Mouse (Mus musculus) adrenal gland, adult 18-20 months (tissue): ENCODE data around the gene C87436. TPM values are rescaled to one million over a fixed set of nuclear protein-coding genes. Genes with fewer than 3 reads are reported as not detected.

Source experiments
- DNase-seq, 2 experiments: peaks; one replicate each; pipeline ENCODE4 v3.0.0; 2021 to 2022; ENCODE audit warnings: low spot score in 2 of 2
- long read RNA-seq, 2 experiments: library from polyadenylated mRNA; stranded (forward); transcript quantifications; one replicate each; pipeline ENCODE4 v2.0.0; 2021
- total RNA-seq, 2 experiments: library from RNA; stranded (reverse); gene quantifications; 1 replicate in 1 of 2; 2 replicates in 1 of 2; pipeline ENCODE4 v1.2.3; 2021

C87436 gene
- 10 to 100 TPM; 18.1 to 18.6 TPM for total RNA-seq
- long read RNA-seq, experiment 1, partial matches to known transcripts: 0 of 8 reads
- long read RNA-seq, experiment 1, other reads (novel, unspliced or antisense): 6 of 8 reads
- long read RNA-seq, experiment 2, partial matches to known transcripts: 7 of 35 reads
- long read RNA-seq, experiment 2, other reads (novel, unspliced or antisense): 22 of 35 reads

DNA sequence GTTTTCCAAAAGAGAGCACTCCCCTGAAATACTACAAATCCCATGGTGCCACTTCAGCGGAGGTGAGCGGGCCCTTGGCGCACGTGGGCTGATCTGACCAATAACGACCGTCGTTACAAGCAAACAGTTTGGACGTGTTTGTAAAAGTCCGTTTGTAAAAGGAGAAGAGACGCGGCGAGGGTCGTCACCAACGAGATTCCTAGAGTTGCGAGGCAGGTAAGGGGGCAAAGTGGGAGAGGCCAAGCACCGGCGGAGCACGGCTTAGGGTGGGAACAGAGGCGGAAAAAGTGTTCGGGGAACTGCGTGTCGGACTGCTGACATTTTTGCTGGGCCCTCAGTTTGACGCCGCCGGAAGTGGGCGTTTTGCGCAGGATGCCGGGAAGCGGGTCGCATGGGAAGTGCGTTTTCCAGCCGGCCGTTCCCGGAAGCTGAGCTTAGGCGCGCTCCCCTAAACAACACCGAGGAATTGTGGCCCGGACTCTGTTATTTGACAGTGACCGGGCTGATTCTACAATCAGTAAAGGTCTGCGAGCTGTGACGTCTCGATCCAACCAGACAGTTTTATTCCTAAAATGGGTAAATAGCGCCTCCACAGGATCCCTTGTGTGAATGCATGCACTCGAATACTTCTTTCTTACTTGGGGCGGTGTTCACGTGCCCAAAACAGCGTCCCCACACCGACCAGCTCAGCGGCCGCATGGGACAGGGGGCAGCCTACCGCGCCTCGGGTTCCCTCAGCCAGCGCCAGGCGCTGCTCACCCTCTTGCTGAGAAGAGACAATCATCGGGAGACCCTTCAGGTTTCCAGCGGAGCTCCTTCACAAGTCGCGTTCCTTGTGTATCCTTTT lies at the start of gene C87436:
TSS of gene C87436 (plus strand) at position 103 of the 847 bp plus-strand sequence.
- peak; percentile 95 to 96 for DNase-seq

DNA sequence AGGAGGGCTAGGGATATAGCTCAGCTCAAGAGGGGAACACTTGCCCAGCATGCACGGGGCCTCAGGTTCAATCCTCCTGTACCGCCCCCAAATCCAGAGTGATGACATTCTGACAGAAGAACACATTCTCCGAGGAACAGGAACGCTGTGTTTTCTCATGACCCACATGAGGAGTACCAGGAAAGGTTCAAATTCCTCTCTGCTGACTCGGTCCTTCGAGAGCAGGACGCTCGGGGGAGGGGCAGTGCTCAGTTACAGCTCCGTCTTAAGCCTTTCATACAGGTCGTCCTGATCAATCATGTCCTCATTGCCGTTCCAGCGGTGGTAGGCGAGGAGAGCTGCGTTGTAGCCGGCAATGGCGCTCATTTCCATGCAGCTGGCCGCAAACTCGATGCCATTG lies 49.7 kb upstream of the C87436 start:
- DNase-seq: no peak

DNA sequence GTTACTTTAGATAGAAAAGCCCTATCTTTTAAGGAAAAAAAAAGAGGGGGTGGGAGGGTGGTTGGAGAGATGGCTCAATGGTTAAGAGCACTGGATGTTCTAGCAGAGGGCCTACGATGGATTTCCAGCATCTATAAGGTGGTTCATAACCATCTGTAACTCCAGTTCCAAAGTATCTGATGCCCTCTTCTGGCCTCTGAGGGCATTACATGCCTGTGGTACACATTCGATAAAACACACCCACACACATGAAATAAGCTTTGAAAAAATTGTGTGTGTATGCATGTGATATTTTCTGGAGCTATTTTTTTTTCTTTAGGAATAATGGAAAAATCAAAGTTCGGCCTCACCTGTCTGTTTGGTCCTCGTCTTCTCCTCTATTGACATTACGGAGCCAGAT lies 46.8 kb upstream of the C87436 start:
- no peak for DNase-seq

DNA sequence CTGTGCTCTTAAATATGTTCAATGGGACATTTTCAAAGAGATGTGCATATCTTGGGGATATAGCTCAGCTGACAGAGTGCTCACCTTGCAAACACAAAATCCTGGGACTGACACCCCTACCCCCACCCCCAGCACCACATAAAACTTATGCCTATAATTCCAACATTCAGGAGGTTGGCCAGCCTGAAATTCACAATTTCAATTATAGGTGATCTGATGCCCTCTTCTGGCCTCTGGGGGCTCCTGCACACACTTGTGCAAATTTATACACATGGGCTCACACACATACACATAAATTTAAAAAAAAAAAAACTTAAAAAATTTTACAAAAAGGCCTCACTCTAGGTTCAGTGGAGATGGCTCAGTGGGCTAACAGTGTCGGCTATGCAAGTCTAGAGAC lies 45.0 kb upstream of the C87436 start:
- no peak for DNase-seq

DNA sequence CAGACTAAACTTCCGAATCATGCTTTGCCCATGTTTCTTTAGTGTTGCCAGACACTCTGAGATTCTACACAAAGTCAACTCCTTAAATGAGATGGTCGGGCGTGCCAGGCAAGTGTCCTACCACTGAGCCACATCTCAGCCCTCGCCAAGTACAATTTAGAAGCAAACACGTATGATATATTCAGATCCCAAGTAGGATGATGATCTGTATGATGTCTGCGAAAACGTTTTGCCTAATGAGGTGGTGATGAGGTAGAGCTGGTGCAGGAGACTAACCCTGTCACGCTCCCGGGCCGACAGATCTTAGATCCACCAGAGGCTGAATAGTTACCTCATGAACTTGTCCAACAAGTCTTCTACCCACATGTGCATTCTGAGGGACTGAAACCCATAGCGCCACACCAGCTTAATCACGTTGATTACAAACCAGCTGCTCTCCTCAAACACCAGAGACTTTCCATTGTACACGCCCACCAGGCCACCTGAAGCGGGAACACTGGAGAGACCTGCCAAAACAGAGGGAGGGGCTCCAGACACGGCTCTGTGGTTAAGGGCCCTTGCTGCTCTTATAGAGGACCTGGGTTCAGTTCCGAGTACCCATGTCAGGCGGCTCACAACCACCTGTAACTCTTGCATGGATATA lies 44.0 kb upstream of the C87436 start:
- DNase-seq: no peak

- no peak for DNase-seq
Measured at GRCm38 (mm10) chr6:86395021-86395420, 43.2 kb upstream of the C87436 start.

DNA sequence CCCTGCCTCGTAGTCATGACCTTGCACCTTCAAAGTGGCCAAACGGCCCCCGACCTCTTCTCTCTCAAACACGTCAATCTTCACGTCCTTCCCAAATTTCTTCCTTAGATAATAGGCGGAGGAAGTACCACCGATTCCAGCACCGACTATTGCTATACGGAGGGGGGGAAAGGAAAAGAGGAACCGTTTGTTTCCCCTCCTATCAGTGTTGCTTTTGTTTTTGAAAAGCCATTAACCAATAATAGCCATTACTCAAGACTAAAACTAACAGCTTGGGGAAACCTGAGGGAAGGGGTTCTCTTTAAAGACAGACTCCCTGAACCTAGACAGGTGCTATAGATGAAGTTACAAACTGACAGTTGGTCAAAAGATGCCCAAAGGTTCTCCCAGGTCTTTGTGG lies 42.2 kb upstream of the C87436 start:
- DNase-seq: no peak

GRCm38 (mm10) chr6:86396581-86397256 lies 41.5 kb upstream of the C87436 start, which contains the start of gene Pcyox1:
Gene Pcyox1, minus strand, starts transcription at chr6:86397154.
- DNase-seq: peak; percentile 88 to 90

DNA sequence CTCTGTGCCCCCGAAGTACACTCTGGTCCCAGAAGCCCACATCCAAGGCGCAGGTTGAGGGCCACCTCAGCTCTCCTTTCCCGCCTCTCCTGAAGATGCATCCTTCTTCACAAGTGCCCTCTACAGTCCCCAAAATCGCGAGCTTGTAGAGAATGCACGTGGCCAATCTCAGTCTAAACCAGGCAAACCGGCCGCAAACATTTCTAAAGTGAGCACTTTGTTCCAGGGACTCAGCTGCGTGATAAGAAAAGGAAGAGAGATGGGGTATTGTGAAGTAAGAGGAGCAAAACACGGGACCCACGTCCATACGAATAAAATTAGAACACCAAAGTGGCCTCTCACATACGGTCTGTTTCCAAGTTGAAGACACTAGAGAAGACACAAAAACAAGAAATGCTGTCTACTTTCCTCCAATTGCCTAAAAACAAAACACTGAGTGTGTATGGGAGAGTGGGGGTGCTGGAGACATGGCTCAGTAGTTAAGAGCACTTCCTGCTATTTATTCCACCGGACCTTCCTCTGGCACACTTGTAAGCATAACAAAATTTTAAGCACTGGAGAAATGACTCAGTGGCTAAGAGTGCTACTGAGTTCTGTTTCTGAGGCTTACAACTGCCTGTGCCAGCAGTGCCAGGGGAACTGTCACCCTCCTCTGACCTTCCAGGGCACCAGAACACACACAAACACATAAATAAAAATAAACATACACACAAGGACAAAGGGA lies 40.8 kb upstream of the C87436 start:
- no peak for DNase-seq

DNA sequence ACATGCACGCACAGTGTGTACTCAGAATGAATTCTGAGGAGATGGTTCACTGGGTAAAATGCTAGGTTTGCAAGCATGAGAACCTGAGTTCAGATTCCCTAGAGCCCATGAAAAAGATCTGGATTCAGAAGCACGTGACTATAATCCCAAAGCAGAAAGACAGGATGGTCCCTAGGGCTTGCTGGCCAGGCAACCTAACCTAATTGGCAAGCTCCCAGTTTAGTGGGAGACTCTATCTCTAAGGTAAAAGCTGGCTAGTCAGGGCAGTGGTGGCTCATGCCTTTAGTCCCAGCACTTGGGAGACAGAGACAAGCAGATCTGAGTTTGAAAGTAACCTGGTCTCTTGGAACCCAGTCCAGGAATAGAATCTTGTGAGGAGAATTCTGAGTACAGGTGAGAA lies 39.2 kb upstream of the C87436 start:
- no peak for DNase-seq

GRCm38 (mm10) chr6:86399995-86400394 lies 38.2 kb upstream of the C87436 start:
- DNase-seq: no peak

GRCm38 (mm10) chr6:86400972-86401371 lies 37.2 kb upstream of the C87436 start:
- DNase-seq: peak; percentile 63 to 70

DNA sequence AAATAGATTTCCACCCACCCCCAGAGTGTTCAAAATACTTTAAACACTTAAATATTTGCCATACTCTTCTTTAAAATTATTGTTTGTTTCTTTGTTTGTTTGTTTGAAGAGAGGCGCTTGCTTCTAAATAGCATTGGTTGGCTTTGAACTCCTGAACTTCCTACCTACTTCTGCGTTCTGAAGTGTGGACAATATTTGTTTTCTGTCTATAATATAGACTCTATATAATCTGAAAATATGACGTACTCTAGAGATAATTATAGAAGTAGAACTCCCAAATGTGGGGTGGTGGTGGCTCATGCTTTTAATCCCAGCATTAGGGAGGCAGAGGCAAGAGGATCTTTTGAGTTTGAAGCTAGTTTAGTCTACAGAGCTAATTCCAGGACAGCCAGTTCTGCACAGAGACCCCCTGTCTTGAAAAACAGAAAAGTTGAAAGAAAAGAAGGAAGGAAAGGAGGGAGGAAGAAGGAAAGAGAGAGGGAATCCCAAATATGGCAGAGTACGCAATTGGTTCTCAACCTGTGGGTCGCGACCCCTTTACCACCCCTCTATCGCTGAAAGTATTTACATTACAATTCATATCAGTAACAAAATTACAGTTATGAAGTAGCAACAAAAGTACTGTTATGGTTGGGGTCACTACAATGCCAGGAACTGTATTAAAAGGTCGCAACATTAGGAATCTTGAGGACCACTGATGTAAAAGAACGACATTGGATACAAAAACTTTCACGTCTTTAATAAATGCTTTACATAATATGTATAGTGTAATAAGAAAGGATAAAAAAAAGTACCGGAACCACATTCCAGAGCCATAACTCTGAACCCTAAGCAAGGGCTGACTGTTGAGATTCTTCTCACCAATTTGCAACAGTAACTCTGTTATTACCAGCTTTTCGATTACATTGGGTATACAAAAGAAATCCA lies 35.2 kb upstream of the C87436 start:
- no peak for DNase-seq

GRCm38 (mm10) chr6:86403728-86404099 lies 34.5 kb upstream of the C87436 start:
- DNase-seq: peak; percentile 93 to 94

- DNase-seq: peak; percentile 92
Measured at GRCm38 (mm10) chr6:86404100-86404861, 33.9 kb upstream of the C87436 start, which contains the start of gene Tia1. Gene Tia1, plus strand, starts transcription at chr6:86404219.

DNA sequence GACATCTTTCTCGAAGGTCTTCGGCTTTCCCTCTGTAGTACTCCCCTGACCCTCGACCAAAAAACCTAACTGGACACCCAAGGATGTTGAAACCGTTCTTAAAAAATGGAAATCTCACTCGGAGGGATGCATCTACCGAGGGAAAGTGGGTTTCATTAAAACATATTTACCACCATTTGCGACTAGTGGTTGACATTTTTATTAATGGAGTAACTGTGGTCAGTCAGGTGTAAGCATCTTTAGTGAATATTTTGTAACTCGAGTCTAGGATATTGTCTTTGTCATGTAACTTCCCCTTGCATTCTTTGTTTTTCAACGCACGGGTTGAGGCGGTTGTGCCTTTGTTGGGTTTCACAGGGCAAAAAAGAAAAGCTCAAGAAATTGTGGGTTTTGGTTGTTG lies 33.2 kb upstream of the C87436 start:
- DNase-seq: no peak

DNA sequence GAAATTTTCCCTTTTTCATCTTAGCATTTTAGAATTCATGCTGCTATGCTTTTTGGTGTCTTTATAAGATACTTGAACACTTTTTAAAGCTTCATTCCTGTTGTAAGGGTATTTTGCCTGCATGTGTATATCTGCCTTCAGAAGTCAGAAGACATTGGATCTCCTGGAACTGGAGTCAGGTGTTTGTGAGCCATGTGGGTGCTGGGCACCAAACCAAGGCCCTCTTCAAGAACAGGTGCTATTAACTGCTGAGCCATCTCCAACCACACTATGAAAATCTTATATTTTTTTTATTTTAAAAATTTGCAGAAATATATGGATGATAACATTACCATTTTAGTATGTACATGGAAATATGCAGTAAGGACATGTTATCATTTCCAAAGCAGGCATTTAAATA lies 31.9 kb upstream of the C87436 start:
- no peak for DNase-seq

DNA sequence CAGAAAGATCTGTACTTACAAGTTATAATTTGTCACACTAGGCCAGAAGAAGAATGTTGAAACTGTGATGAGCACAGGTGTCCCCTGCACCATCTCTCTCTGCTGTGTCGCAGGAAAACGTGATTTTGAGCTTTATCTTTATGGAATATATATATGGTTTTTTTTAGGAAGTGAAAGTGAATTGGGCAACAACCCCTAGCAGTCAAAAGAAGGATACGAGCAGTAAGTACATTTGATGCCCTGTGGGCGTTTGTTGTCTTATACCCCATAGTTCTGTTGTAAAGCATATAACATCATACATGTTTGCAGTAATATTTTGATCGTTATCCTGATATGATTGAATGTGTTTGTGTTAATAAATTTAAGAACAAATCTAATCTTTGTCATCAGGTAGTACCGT lies 19.5 kb upstream of the C87436 start:
- DNase-seq: no peak

DNA sequence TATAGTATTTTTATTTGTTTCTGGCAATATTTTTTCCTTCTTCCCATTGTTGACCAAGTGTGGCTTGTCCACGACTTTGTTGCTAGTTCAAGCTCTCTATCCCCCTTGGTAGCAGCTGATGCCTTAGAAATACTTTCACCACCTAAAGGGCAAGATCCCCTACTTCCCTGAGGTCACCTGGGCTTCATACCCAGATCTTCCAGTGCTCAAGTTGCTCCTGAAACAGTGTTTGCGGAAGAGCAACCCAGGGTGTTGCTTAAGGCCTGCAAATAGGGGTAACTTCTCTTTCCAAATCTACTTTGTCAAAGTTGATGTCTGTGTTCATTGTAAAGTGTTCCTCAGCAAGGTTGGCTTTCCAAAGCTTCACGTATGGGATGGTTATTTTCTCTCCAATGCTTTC lies 18.9 kb upstream of the C87436 start:
- DNase-seq: no peak
